Mouse (Mus musculus) liver, embryonic 16.5 days (tissue): Measurements from ENCODE around the gene H2-Q6. TPM values are rescaled to one million over a fixed set of nuclear protein-coding genes. Genes with fewer than 3 reads are reported as not detected.
"Not testable (repeated sequence)": the region's sequence is repeated elsewhere in the genome, so short reads cannot be mapped to it uniquely, and the experiment has no call there.

Source experiments
- ATAC-seq: fragments of 200-750 bp; cut with Nextera tagmentation; 2 replicates; pipeline ENCODE4 v1.8.0; 2017; ENCODE audit warnings: low read depth, mild to moderate bottlenecking, moderate number of reproducible peaks, moderate library complexity
- H3K27ac ChIP-seq: fragments of 300-500 bp; sonication (generic); 2 replicates; pipeline ENCODE4 v1.5.1; 2014; ENCODE audit warnings: mild to moderate bottlenecking, low read length
- H3K27me3 ChIP-seq: fragments of 300-500 bp; sonication (generic); 2 replicates; pipeline ENCODE4 v1.6.1; 2014; ENCODE audit warnings: low read depth, low read length, mixed read lengths; ENCODE audit not compliant: control insufficient read depth, insufficient read depth
- H3K36me3 ChIP-seq: fragments of 300-500 bp; sonication (generic); 2 replicates; pipeline ENCODE4 v1.6.1; 2014; ENCODE audit warnings: mild to moderate bottlenecking; ENCODE audit not compliant: control insufficient read depth, insufficient read depth
- H3K4me1 ChIP-seq: fragments of 300-500 bp; sonication (generic); 2 replicates; pipeline ENCODE4 v1.6.1; 2014; ENCODE audit warnings: low read depth, low read length, mixed read lengths; ENCODE audit not compliant: control insufficient read depth
- H3K4me2 ChIP-seq: fragments of 300-500 bp; sonication (generic); 2 replicates; pipeline ENCODE4 v1.6.1; 2014; ENCODE audit warnings: low read depth, low read length, mixed read lengths
- H3K4me3 ChIP-seq: fragments of 300-500 bp; sonication (generic); 2 replicates; pipeline ENCODE4 v1.5.1; 2014; ENCODE audit warnings: low read depth, mild to moderate bottlenecking, low read length
- H3K9ac ChIP-seq: fragments of 300-500 bp; sonication (generic); 2 replicates; pipeline ENCODE4 v1.6.1; 2014; ENCODE audit warnings: low read depth, low read length
- H3K9me3 ChIP-seq: fragments of 300-500 bp; sonication (generic); replicated peaks from 2 replicates; pipeline ENCODE4 v1.6.1; 2016; ENCODE audit warnings: low read length; ENCODE audit not compliant: control insufficient read depth
- WGBS: fragments of 180-500 bp; shearing (Covaris S2); extraction: QIAGEN DNeasy Blood & Tissue Kit; methylation state at CpG from one replicate; pipeline ENCODE4 v1.1.7; 2014; ENCODE audit not compliant: insufficient replicate concordance; 5-methylcytosine and 5-hydroxymethylcytosine counted together
- polyA plus RNA-seq: library from polyadenylated mRNA; unstranded; fragments of >200 nt; fragmentation: Nextera tagmentation; extraction: Ambion mirVana; gene quantifications from 2 replicates; pipeline ENCODE4 v1.2.1, GENCODE M21; 2015

H2-Q6 gene
- polyA plus RNA-seq, 1 experiment from 2014 or later = 9.7 TPM

- H3K4me1 ChIP-seq, ATAC-seq: not testable (repeated sequence)
- WGBS = 16% methylated on average over 3 of the region's 10 CpGs
Observed at GRCm38 (mm10) chr17:35415273-35416129, 9.1 kb upstream of the H2-Q6 start.

GRCm38 (mm10) chr17:35418772-35419171 is 5.9 kb upstream of the H2-Q6 start:
- no peak overlapping the region for H3K4me2 ChIP-seq
- no peak overlapping the region for H3K27ac ChIP-seq
- H3K27me3 ChIP-seq = no peaks in the 10 kb centered on the region
- H3K4me3 ChIP-seq = no peak overlapping the region
- WGBS = 52% methylated on average over 7 of the region's 7 CpGs
- no peak for ATAC-seq
- no peaks in the 10 kb centered on the region for H3K36me3 ChIP-seq
- no peak overlapping the region for H3K9ac ChIP-seq
- no peaks in the 10 kb centered on the region for H3K9me3 ChIP-seq
- H3K4me1 ChIP-seq = no peaks in the 10 kb centered on the region

More at GRCm38 (mm10) chr17:35415273-35416129, 9.1 kb upstream of the H2-Q6 start:
- not testable (repeated sequence) for H3K36me3 ChIP-seq, H3K27ac ChIP-seq, H3K9me3 ChIP-seq, H3K4me3 ChIP-seq, H3K27me3 ChIP-seq, H3K9ac ChIP-seq, H3K4me2 ChIP-seq

- 42% methylated on average over 4 of the region's 4 CpGs for WGBS
- H3K36me3 ChIP-seq, H3K4me1 ChIP-seq, H3K27me3 ChIP-seq, H3K9me3 ChIP-seq, H3K9ac ChIP-seq, H3K27ac ChIP-seq, H3K4me2 ChIP-seq, ATAC-seq, H3K4me3 ChIP-seq: not testable (repeated sequence)
Observed at GRCm38 (mm10) chr17:35419564-35419963, 5.1 kb upstream of the H2-Q6 start.

GRCm38 (mm10) chr17:35420206-35420810 is 4.3 kb upstream of the H2-Q6 start:
- not testable (repeated sequence) for H3K36me3 ChIP-seq, ATAC-seq, H3K4me3 ChIP-seq, H3K27ac ChIP-seq, H3K4me1 ChIP-seq, H3K27me3 ChIP-seq, H3K9ac ChIP-seq, H3K9me3 ChIP-seq, H3K4me2 ChIP-seq
- 9% methylated on average over 11 of the region's 11 CpGs for WGBS

GRCm38 (mm10) chr17:35421331-35421730 is 3.3 kb upstream of the H2-Q6 start:
- not testable (repeated sequence) for H3K4me3 ChIP-seq, H3K27ac ChIP-seq, H3K9ac ChIP-seq, H3K36me3 ChIP-seq, H3K4me2 ChIP-seq, H3K9me3 ChIP-seq, ATAC-seq, H3K4me1 ChIP-seq
- H3K27me3 ChIP-seq = peaks cover 12% of the 10 kb centered on the region
- WGBS = 68% methylated on average over 4 of the region's 4 CpGs

GRCm38 (mm10) chr17:35422360-35422759 is 2.3 kb upstream of the H2-Q6 start:
- not testable (repeated sequence) for H3K4me1 ChIP-seq, H3K9me3 ChIP-seq, ATAC-seq, H3K9ac ChIP-seq, H3K4me2 ChIP-seq, H3K4me3 ChIP-seq, H3K27ac ChIP-seq, H3K36me3 ChIP-seq
- H3K27me3 ChIP-seq = peaks cover 12% of the 10 kb centered on the region
- 71% methylated on average over 5 of the region's 5 CpGs for WGBS

- H3K27me3 ChIP-seq = peaks cover 12% of the 10 kb centered on the region
- H3K4me3 ChIP-seq, H3K4me2 ChIP-seq, H3K9me3 ChIP-seq, ATAC-seq, H3K9ac ChIP-seq, H3K36me3 ChIP-seq, H3K27ac ChIP-seq, H3K4me1 ChIP-seq: not testable (repeated sequence)
- WGBS = 28% methylated on average over 3 of the region's 3 CpGs
Observed at GRCm38 (mm10) chr17:35423131-35423810, 1.4 kb upstream of the H2-Q6 start.

GRCm38 (mm10) chr17:35424106-35424505 is 544 bp upstream of the H2-Q6 start:
- not testable (repeated sequence) for H3K4me2 ChIP-seq, H3K27ac ChIP-seq, H3K4me3 ChIP-seq, H3K4me1 ChIP-seq, H3K9me3 ChIP-seq, H3K9ac ChIP-seq, ATAC-seq, H3K36me3 ChIP-seq
- peaks cover 12% of the 10 kb centered on the region for H3K27me3 ChIP-seq
- 52% methylated on average over 3 of the region's 3 CpGs for WGBS

- not testable (repeated sequence) for H3K9ac ChIP-seq, H3K4me1 ChIP-seq, H3K9me3 ChIP-seq, H3K36me3 ChIP-seq, H3K27ac ChIP-seq
- H3K4me2 ChIP-seq = peak overlapping the region; percentile 53
- H3K27me3 ChIP-seq = peaks cover 12% of the 10 kb centered on the region
- peak; percentile 25; the same call in 1 of the 2 replicates for ATAC-seq
- WGBS = 12% methylated on average over 28 of the region's 28 CpGs
- H3K4me3 ChIP-seq = peak overlapping the region; percentile 42
Observed at GRCm38 (mm10) chr17:35425474-35425873, 824 bp downstream of the H2-Q6 start.
